Mouse (Mus musculus) liver, adult 2 months (tissue): ENCODE measurements around the gene Lrrd1. TPM values are rescaled to one million over a fixed set of nuclear protein-coding genes. Genes with fewer than 3 reads are reported as not detected.

Experiments used
- DNase-seq: peaks from one replicate; pipeline ENCODE4 v3.0.0-alpha.2; 2011; ENCODE audit warnings: low read depth, low spot score; ENCODE audit errors: extremely low read depth
- H3K27ac ChIP-seq: fragments of 200-500 bp; replicated peaks from 2 replicates; pipeline ENCODE4 v1.5.1; 2012; ENCODE audit warnings: low read depth, mild to moderate bottlenecking, control low read depth, inconsistent platforms, low read length; ENCODE audit not compliant: insufficient read depth
- H3K27me3 ChIP-seq: fragments of 200-500 bp; 2 replicates; pipeline ENCODE4 v1.6.1; 2012; ENCODE audit warnings: mild to moderate bottlenecking, moderate library complexity, low read length, inconsistent platforms; ENCODE audit not compliant: control insufficient read depth, insufficient read depth
- H3K36me3 ChIP-seq: fragments of 200-500 bp; 2 replicates; pipeline ENCODE4 v1.6.1; 2012; ENCODE audit warnings: low read length, inconsistent platforms; ENCODE audit not compliant: control insufficient read depth, insufficient read depth
- H3K4me1 ChIP-seq: fragments of 200-500 bp; 2 replicates; pipeline ENCODE4 v1.6.1; 2011; ENCODE audit warnings: low read length; ENCODE audit not compliant: control insufficient read depth, insufficient read depth
- H3K4me3 ChIP-seq: fragments of 200-500 bp; 2 replicates; pipeline ENCODE4 v1.5.1; 2011; ENCODE audit warnings: low read depth, mild to moderate bottlenecking, control low read depth, low read length, moderate library complexity; ENCODE audit not compliant: insufficient read depth
- H3K79me2 ChIP-seq: fragments of 200-500 bp; 2 replicates; pipeline ENCODE4 v1.6.1; 2012; ENCODE audit warnings: inconsistent platforms, mild to moderate bottlenecking, low read length, moderate library complexity; ENCODE audit not compliant: control insufficient read depth, insufficient read depth
- H3K9ac ChIP-seq: fragments of 200-500 bp; 2 replicates; pipeline ENCODE4 v1.6.1; 2012; ENCODE audit warnings: low read depth, mild to moderate bottlenecking, control low read depth, inconsistent platforms, low read length
- CTCF ChIP-seq: fragments of 200-500 bp; IDR thresholded peaks from 2 replicates; pipeline ENCODE4 v1.5.1; 2011; ENCODE audit warnings: low read depth, low read length, control low read depth
- POLR2A ChIP-seq: fragments of 200-500 bp; IDR thresholded peaks from 2 replicates; pipeline ENCODE4 v1.6.1; 2011; ENCODE audit warnings: low read length, control low read depth; ENCODE audit not compliant: insufficient read depth; ENCODE audit errors: extremely low read depth
- WGBS: fragments of 180-500 bp; shearing (Covaris S2); methylation state at CpG from one replicate; pipeline ENCODE4 v1.1.7; 2018; 5-methylcytosine and 5-hydroxymethylcytosine counted together
- polyA plus RNA-seq: library from polyadenylated mRNA; depleted of rRNA; stranded (reverse); fragments of >200 nt; gene quantifications from 2 replicates; pipeline ENCODE4 v1.2.3, GENCODE M21; 2012
- total RNA-seq: library from RNA; depleted of rRNA; stranded (reverse); fragments of >200 nt; gene quantifications from 2 replicates; pipeline ENCODE4 v1.2.3, GENCODE M21; 2014

Gene Lrrd1
- total and polyA plus RNA-seq, 2 experiments = 0.20 TPM; not detected in 1

DNA sequence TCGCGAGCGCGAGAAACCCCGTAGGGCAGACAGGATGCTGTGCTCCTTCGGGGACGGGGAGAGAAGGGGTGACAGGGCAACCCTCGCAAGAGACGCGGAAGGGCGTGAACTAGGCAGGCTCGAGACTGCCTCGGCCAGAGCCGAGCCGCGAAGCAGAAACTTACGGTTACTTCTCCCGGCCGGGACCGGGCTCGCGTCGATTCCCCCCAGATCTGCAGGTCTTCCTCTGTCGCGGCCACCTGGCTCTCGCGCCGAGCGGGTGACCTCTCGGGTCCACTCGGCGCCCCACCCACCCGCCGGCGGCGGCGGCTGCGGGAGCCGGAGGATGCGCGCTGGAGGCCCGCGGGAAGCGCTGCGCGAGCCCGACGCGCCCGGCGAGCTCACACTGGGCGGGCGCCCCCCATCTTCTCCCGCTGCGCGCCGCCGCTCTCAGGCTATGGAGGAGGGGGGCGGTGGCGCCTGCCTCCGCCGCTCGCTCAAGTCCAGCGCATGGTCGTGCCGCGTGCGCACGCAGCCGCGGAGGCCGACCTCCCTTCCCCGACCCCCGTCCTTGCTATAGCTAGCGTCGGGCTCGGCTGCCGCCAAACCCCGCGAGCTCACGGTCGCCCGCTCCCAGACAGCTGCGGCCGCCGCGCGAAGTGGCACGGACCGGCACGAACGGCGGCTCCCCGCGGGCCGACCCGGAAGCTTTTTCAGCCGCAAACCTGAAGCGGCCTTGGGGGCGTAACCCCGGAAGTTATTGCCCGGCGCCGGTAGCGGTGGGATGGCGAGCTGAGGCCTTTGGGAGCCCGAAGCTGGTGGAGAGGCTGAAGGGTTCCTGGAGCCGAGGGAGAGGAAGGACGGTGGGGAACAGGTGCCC, 42.3 kb upstream of the Lrrd1 start, which contains the start of the genes Ankib1 and Krit1:
Gene Ankib1 (minus strand): TSS at position 493 of the 859 bp plus-strand sequence.
Gene Krit1 (plus strand): TSS at position 752 of the 859 bp plus-strand sequence.
- under 1% methylated on average over 106 of the region's 109 CpGs for WGBS
- Histone ChIP-seq H3K36me3 (peaks cover 3% of the 10 kb centered on the region; the same call in 1 of the 2 replicates), H3K79me2 (peaks cover 2% of the 10 kb centered on the region; the same call in 1 of the 2 replicates), H3K4me1 (peaks cover 9% of the 10 kb centered on the region), H3K9ac (peak within 1 kb of the TSS; percentile 93), H3K27ac (peak within 1 kb of the TSS; percentile 68), H3K4me3 (peak within 1 kb of the TSS; percentile 98), H3K27me3 (no peaks in the 10 kb centered on the region)
- TF ChIP-seq POLR2A (peak; percentile 39; the same call in 1 of the 2 replicates), CTCF (no peak)
- DNase-seq = peak; percentile 74

DNA sequence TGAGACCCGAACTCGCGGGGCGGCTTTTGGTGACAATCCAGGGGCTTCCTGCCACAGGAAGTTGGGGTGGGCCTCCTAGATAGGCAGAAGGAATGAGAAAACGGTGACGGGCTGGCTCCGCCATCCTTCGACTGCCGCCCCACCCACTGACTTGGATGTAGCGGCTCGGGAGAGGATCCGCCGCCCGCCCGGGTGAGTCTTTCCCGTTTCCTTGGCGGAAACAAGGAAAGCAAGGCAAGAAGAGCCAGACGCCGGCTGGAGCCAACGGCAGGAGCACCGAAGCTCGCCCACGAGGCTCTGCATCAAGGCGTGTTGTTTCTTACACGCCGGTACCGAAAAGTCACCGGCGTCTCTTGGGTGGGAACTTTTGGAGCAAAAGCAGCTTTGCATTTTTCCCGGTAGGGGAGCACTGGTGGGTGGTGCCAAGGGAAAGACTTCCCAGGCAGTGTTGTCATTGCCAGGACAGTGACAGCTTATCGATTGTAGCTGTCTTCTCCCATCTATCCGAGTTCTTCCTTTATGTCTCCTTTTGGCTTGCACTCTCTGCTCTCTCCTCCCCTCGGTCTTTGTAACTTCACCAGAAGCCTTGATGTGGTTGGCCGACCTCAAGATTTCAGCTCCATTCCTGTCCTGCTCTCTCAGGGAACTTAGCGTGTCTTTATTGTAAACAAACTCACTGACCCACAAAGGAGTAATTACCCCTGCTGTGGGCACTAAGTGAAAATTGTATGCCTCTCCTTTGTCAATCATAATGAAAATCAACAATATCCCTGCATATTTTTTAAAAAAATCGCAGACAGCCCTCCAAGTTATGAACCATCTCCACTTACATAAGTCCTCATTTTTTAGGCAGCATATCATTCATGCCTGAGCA, 41.4 kb upstream of the Lrrd1 start:
- DNase-seq = peak; percentile 58
- peak overlapping the region; percentile 98 for H3K4me3 ChIP-seq
- H3K9ac ChIP-seq = peak overlapping the region; percentile 93
- under 1% methylated on average over 36 of the region's 36 CpGs for WGBS
- H3K36me3 ChIP-seq = peaks cover 4% of the 10 kb centered on the region; the same call in 1 of the 2 replicates
- H3K79me2 ChIP-seq = peaks cover 2% of the 10 kb centered on the region; the same call in 1 of the 2 replicates
- peaks cover 9% of the 10 kb centered on the region for H3K4me1 ChIP-seq
- no peaks in the 10 kb centered on the region for H3K27me3 ChIP-seq
- TF ChIP-seq CTCF = no peak; the same call in 1 of the 2 replicates
- no peak for TF ChIP-seq POLR2A
- peak overlapping the region; percentile 68 for H3K27ac ChIP-seq

DNA sequence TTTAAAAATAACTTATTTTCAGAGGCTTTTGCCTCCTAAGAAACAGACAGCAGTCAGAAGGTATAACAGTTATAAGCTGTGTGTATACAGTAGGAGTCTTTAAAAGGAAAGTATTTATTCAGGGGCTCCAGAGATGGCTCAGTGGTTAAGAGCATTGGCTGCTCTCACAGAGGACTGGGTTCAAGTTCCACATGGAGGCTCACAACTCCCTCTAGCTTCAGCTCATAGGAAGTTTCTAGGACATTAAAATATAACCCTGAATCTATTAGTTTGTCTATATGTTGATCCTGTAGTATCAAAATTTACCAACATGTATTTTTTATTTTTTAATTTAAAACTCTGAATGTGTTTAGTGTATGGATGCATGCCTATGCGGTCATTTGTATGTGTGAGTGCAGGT, 36.5 kb upstream of the Lrrd1 start:
- Histone ChIP-seq H3K36me3 (peaks cover 21% of the 10 kb centered on the region), H3K79me2 (peaks cover 2% of the 10 kb centered on the region; the same call in 1 of the 2 replicates), H3K27me3 (no peaks in the 10 kb centered on the region), H3K9ac (no peak overlapping the region), H3K4me3 (no peak overlapping the region), H3K4me1 (peaks cover 2% of the 10 kb centered on the region; the same call in 1 of the 2 replicates), H3K27ac (no peak overlapping the region)
- DNase-seq = no peak
- WGBS = 93% methylated on average over 1 of the region's 1 CpGs
- TF ChIP-seq POLR2A (no peak), CTCF (no peak)

DNA sequence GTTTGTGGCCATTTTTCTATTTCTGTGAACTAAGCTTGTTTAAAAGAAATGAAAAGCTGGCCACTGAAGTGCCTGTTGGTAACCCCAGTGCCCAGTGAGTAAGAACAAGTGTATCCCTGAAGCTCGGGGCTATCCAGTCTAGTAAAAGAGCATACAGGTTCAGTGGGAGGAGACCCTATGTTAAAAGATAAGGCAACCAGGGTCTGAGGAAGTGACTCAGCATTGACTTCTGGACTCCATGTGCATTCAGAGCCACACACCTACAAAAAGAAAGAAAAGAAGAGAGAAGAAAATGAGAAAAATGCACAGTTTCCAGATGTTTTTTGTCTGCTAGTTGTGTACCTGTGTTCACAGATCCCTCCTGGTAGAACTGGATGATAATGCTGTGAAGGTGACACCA, 10.9 kb upstream of the Lrrd1 start:
- 71% methylated on average over 1 of the region's 1 CpGs for WGBS
- no peak for DNase-seq
- H3K36me3 ChIP-seq = peaks cover 38% of the 10 kb centered on the region
- H3K27ac ChIP-seq = no peak overlapping the region
- H3K27me3 ChIP-seq = no peaks in the 10 kb centered on the region
- H3K79me2 ChIP-seq = no peaks in the 10 kb centered on the region
- no peak overlapping the region for H3K9ac ChIP-seq
- TF ChIP-seq POLR2A (no peak), CTCF (no peak)
- no peak overlapping the region for H3K4me3 ChIP-seq
- no peaks in the 10 kb centered on the region for H3K4me1 ChIP-seq

DNA sequence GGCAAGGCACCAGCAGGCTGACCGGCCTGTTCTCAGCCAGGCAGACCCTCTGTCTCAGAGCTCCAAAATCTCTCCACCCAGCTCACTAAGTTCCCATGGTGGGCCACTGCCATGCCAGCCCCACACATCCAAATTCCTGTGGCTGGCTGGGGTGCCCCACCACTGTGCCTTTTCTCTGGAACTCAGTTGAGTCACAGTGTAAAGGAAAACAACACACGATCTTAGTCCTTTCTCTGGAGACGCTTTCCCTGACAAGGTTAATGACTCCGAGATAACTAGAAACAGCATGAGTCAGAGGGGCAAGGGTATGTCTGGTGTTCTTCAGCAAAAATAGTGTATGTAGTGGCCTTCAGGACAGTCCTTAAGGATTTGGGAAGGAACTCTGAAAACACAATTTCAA, 25.2 kb downstream of the Lrrd1 start:
- no peak overlapping the region for H3K9ac ChIP-seq
- H3K27ac ChIP-seq = no peak overlapping the region
- 74% methylated on average over 4 of the region's 4 CpGs for WGBS
- H3K79me2 ChIP-seq = no peaks in the 10 kb centered on the region
- H3K27me3 ChIP-seq = no peaks in the 10 kb centered on the region
- H3K36me3 ChIP-seq = no peaks in the 10 kb centered on the region
- DNase-seq = no peak
- H3K4me3 ChIP-seq = no peak overlapping the region
- H3K4me1 ChIP-seq = no peaks in the 10 kb centered on the region
- TF ChIP-seq CTCF (no peak), POLR2A (no peak)
